Mouse (Mus musculus) lung, embryonic 16.5 days (tissue): ENCODE results near the gene Tcf7l1. TPM values are rescaled to one million over a fixed set of nuclear protein-coding genes. Genes with fewer than 3 reads are reported as not detected.

Experiments used
- ATAC-seq: fragments of 200-750 bp; cut with Nextera tagmentation; 2 replicates; pipeline ENCODE4 v1.8.0; 2017; ENCODE audit warnings: low read depth, mild to moderate bottlenecking, moderate library complexity
- H3K27ac ChIP-seq: fragments of 300-500 bp; sonication (generic); 2 replicates; pipeline ENCODE4 v1.5.1; 2014; ENCODE audit warnings: mild to moderate bottlenecking, control low read depth, low read length
- H3K27me3 ChIP-seq: fragments of 300-500 bp; sonication (generic); 2 replicates; pipeline ENCODE4 v1.6.1; 2014; ENCODE audit warnings: low read depth, low read length, mixed read lengths; ENCODE audit not compliant: control insufficient read depth, insufficient read depth
- H3K36me3 ChIP-seq: fragments of 300-500 bp; sonication (generic); 2 replicates; pipeline ENCODE4 v1.6.1; 2014; ENCODE audit warnings: low read length; ENCODE audit not compliant: control insufficient read depth, insufficient read depth
- H3K4me1 ChIP-seq: fragments of 300-500 bp; sonication (generic); replicated peaks from 2 replicates; pipeline ENCODE4 v1.6.1; 2014; ENCODE audit warnings: low read length, mixed read lengths; ENCODE audit not compliant: control insufficient read depth, insufficient read depth
- H3K4me2 ChIP-seq: fragments of 300-500 bp; sonication (generic); 2 replicates; pipeline ENCODE4 v1.6.1; 2014; ENCODE audit warnings: low read depth, low read length, control low read depth
- H3K4me3 ChIP-seq: fragments of 300-500 bp; sonication (generic); 2 replicates; pipeline ENCODE4 v1.5.1; 2014; ENCODE audit warnings: mild to moderate bottlenecking, low read length, control low read depth
- H3K9ac ChIP-seq: fragments of 300-500 bp; sonication (generic); 2 replicates; pipeline ENCODE4 v1.6.1; 2014; ENCODE audit warnings: low read length, control low read depth
- H3K9me3 ChIP-seq: fragments of 300-500 bp; sonication (generic); 2 replicates; pipeline ENCODE4 v1.6.1; 2016; ENCODE audit warnings: low read length; ENCODE audit not compliant: control insufficient read depth
- WGBS: fragments of 180-500 bp; shearing (Covaris S2); extraction: QIAGEN DNeasy Blood & Tissue Kit; methylation state at CpG from one replicate; pipeline ENCODE4 v1.1.7; 2014; 5-methylcytosine and 5-hydroxymethylcytosine counted together
- polyA plus RNA-seq: library from polyadenylated mRNA; unstranded; fragments of >200 nt; fragmentation: Nextera tagmentation; extraction: Ambion mirVana; gene quantifications from 2 replicates; pipeline ENCODE4 v1.2.1, GENCODE M21; 2015

The Tcf7l1 gene
- polyA plus RNA-seq, 1 experiment from 2014 or later, result 31.9 TPM

- WGBS, result 90% methylated on average over 8 of the region's 8 CpGs
- H3K27ac ChIP-seq, result no peak overlapping the region
Observed at GRCm38 (mm10) chr6:72792641-72793040, 3.6 kb upstream of the Tcf7l1 start.

GRCm38 (mm10) chr6:72787948-72788891 lies 834 bp downstream of the Tcf7l1 start:
- under 1% methylated on average over 60 of the region's 69 CpGs for WGBS
- peaks cover 14% of the 10 kb centered on the region for H3K4me1 ChIP-seq
- H3K9ac ChIP-seq, result peak overlapping the region; percentile 89
- ATAC-seq, result peak; percentile 10
- peak overlapping the region; percentile 93 for H3K27ac ChIP-seq
- peak overlapping the region; percentile 72 for H3K4me3 ChIP-seq
- no peaks in the 10 kb centered on the region for H3K27me3 ChIP-seq
- peaks cover 5% of the 10 kb centered on the region for H3K36me3 ChIP-seq
- H3K4me2 ChIP-seq, result peak overlapping the region; percentile 61
- no peaks in the 10 kb centered on the region for H3K9me3 ChIP-seq

More at GRCm38 (mm10) chr6:72792641-72793040, 3.6 kb upstream of the Tcf7l1 start:
- no peaks in the 10 kb centered on the region for H3K9me3 ChIP-seq
- no peak for ATAC-seq
- H3K4me1 ChIP-seq, result peaks cover 5% of the 10 kb centered on the region; the same call in 1 of the 2 replicates
- no peak overlapping the region for H3K9ac ChIP-seq
- no peaks in the 10 kb centered on the region for H3K36me3 ChIP-seq
- H3K4me3 ChIP-seq, result no peak overlapping the region
- no peaks in the 10 kb centered on the region for H3K27me3 ChIP-seq
- no peak overlapping the region for H3K4me2 ChIP-seq

- H3K9ac ChIP-seq, result peak overlapping the region; percentile 89
- H3K27me3 ChIP-seq, result no peaks in the 10 kb centered on the region
- peak overlapping the region; percentile 72 for H3K4me3 ChIP-seq
- no peak for ATAC-seq
- peak overlapping the region; percentile 61 for H3K4me2 ChIP-seq
- 14% methylated on average over 17 of the region's 19 CpGs for WGBS
- no peaks in the 10 kb centered on the region for H3K9me3 ChIP-seq
- H3K27ac ChIP-seq, result peak overlapping the region; percentile 93
- peaks cover 14% of the 10 kb centered on the region for H3K4me1 ChIP-seq
- H3K36me3 ChIP-seq, result peaks cover 5% of the 10 kb centered on the region
Observed at GRCm38 (mm10) chr6:72787322-72787947, 1.6 kb downstream of the Tcf7l1 start.

GRCm38 (mm10) chr6:72783780-72784179 lies 5.3 kb downstream of the Tcf7l1 start:
- Histone ChIP-seq H3K27ac (no peak overlapping the region), H3K36me3 (peaks cover 17% of the 10 kb centered on the region), H3K4me2 (no peak overlapping the region), H3K4me3 (no peak overlapping the region), H3K27me3 (no peaks in the 10 kb centered on the region), H3K4me1 (peaks cover 9% of the 10 kb centered on the region), H3K9ac (no peak overlapping the region), H3K9me3 (no peaks in the 10 kb centered on the region)
- 88% methylated on average over 4 of the region's 4 CpGs for whole genome bisulfite sequencing
- ATAC-seq, result no peak

GRCm38 (mm10) chr6:72778779-72779776 lies 10.0 kb downstream of the Tcf7l1 start:
- Histone ChIP-seq H3K4me1 (peaks cover 6% of the 10 kb centered on the region; the same call in 1 of the 2 replicates), H3K36me3 (peaks cover 15% of the 10 kb centered on the region), H3K4me3 (no peak overlapping the region), H3K9me3 (no peaks in the 10 kb centered on the region), H3K27ac (no peak overlapping the region), H3K27me3 (no peaks in the 10 kb centered on the region), H3K4me2 (no peak overlapping the region), H3K9ac (no peak overlapping the region)
- 74% methylated on average over 15 of the region's 15 CpGs for WGBS
- no peak for ATAC-seq

GRCm38 (mm10) chr6:72777212-72777611 lies 11.8 kb downstream of the Tcf7l1 start:
- H3K9ac ChIP-seq, result no peak overlapping the region
- H3K27me3 ChIP-seq, result no peaks in the 10 kb centered on the region
- H3K36me3 ChIP-seq, result peaks cover 13% of the 10 kb centered on the region
- no peak for ATAC-seq
- H3K27ac ChIP-seq, result no peak overlapping the region
- H3K4me2 ChIP-seq, result no peak overlapping the region
- peaks cover 6% of the 10 kb centered on the region; the same call in 1 of the 2 replicates for H3K4me1 ChIP-seq
- WGBS, result 80% methylated on average over 4 of the region's 4 CpGs
- H3K4me3 ChIP-seq, result no peak overlapping the region
- H3K9me3 ChIP-seq, result no peaks in the 10 kb centered on the region

GRCm38 (mm10) chr6:72774275-72774674 lies 14.8 kb downstream of the Tcf7l1 start:
- peaks cover 18% of the 10 kb centered on the region for H3K4me1 ChIP-seq
- no peak overlapping the region for H3K4me2 ChIP-seq
- no peak for ATAC-seq
- H3K9me3 ChIP-seq, result no peaks in the 10 kb centered on the region
- no peak overlapping the region for H3K9ac ChIP-seq
- no peak overlapping the region for H3K4me3 ChIP-seq
- H3K27ac ChIP-seq, result no peak overlapping the region
- peaks cover 9% of the 10 kb centered on the region for H3K36me3 ChIP-seq
- no peaks in the 10 kb centered on the region for H3K27me3 ChIP-seq
- WGBS, result 32% methylated on average over 3 of the region's 3 CpGs

GRCm38 (mm10) chr6:72769915-72770776 lies 18.9 kb downstream of the Tcf7l1 start:
- H3K36me3 ChIP-seq, result 0 out of 2 replicates have a peak, but pooled peaks cover 7% of the 10 kb centered on the region
- H3K27me3 ChIP-seq, result no peaks in the 10 kb centered on the region
- WGBS, result 76% methylated on average over 14 of the region's 14 CpGs
- H3K4me2 ChIP-seq, result no peak overlapping the region
- no peaks in the 10 kb centered on the region for H3K9me3 ChIP-seq
- H3K9ac ChIP-seq, result no peak overlapping the region
- peaks cover 40% of the 10 kb centered on the region for H3K4me1 ChIP-seq
- peak overlapping the region; percentile 76 for H3K27ac ChIP-seq
- no peak for ATAC-seq
- no peak overlapping the region for H3K4me3 ChIP-seq
